In the genomic region with DNA sequence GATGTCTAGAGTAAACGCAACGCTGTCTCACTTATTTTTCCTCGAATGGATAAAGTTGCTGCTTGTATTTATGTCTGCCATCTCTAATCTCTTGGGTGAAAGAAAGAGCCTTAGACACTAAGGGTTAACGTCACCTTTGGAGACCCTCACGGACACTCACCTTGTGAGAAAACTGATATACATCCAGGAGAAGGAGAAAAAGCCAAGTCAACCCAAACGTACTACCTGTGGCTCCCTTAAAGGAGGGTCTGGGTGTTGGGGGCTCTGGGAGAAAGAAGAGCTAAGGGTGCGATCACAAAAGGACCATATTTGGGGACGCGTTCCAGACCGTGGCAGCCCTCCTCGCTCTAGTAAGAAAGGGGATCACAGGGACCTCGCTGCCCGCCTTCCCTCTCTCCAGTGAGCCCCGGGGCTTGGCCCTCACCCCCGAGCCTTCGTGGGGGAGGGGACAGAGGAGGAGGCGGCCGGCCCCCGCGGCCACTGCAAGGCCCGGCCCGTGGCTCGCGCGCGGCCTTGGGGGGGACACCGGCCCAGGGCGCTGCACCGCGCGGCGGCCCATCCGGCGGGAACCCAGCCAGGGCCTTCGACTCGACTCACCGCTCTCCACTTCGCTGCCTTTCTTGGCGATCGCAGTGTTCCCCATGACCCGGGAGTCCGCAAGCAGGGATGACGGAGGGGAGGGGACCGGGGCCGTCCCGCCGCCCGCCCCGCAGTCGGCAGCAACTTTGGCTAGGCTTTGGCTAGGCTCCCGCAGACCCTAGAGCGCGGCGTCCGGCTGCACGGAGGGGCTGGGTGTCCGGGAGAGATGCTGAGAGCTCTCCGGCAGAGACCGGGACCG, we compare ENCODE assay signal across 8 mouse cellular contexts. TPM values are rescaled to one million over a fixed set of nuclear protein-coding genes. Genes with fewer than 3 reads are reported as not detected.
DNase-seq lines count a peak whose midpoint lies in the region; ATAC-seq lines count a peak whose summit lies in the region.

No protein-coding gene starts in this region.

- H3K4me1 ChIP-seq in neural tube, embryonic 11.5 days (ENCODE audit: control insufficient read depth, insufficient read depth, low read length) = peaks cover 12% of the 10 kb centered on the region
- H3K4me1 ChIP-seq in forebrain, embryonic 10.5 days = peaks cover 20% of the 10 kb centered on the region
- H3K4me1 ChIP-seq in intestine, embryonic 16.5 days (ENCODE audit: control insufficient read depth, insufficient read depth, low read length) = no peaks in the 10 kb centered on the region

- no peaks in the 10 kb centered on the region for H3K36me3 ChIP-seq in neural tube, embryonic 11.5 days (ENCODE audit: control insufficient read depth, insufficient read depth, low read length)
- H3K36me3 ChIP-seq in forebrain, embryonic 10.5 days (replicated peaks) = peaks cover 4% of the 10 kb centered on the region
- no peaks in the 10 kb centered on the region for H3K36me3 ChIP-seq in intestine, embryonic 16.5 days (ENCODE audit: control insufficient read depth, insufficient read depth, low read length)

- peak overlapping the region; percentile 94 for H3K4me3 ChIP-seq in neural tube, embryonic 11.5 days (ENCODE audit: low read depth, low read length)
- peak overlapping the region; percentile 74 for H3K4me3 ChIP-seq in forebrain, embryonic 10.5 days
- peak overlapping the region; percentile 98 for H3K4me3 ChIP-seq in intestine, embryonic 16.5 days (ENCODE audit: low read length)

- under 1% methylated on average over 50 of the region's 60 CpGs for WGBS in neural tube, embryonic 11.5 days
- WGBS in forebrain, embryonic 10.5 days = under 1% methylated on average over 59 of the region's 60 CpGs
- under 1% methylated on average over 54 of the region's 60 CpGs for WGBS in intestine, embryonic 16.5 days

- H3K9me3 ChIP-seq in neural tube, embryonic 11.5 days (ENCODE audit: control insufficient read depth, low read length) = no peaks in the 10 kb centered on the region
- H3K9me3 ChIP-seq in forebrain, embryonic 10.5 days = no peaks in the 10 kb centered on the region
- H3K9me3 ChIP-seq in intestine, embryonic 16.5 days (ENCODE audit: control insufficient read depth, low read length) = no peaks in the 10 kb centered on the region

- peak overlapping the region; percentile 94 for H3K9ac ChIP-seq in neural tube, embryonic 11.5 days (ENCODE audit: low read length)
- H3K9ac ChIP-seq in intestine, embryonic 16.5 days (ENCODE audit: low read depth, low read length) = peak overlapping the region; percentile 93

- H3K27ac ChIP-seq in neural tube, embryonic 11.5 days (ENCODE audit: low read depth, low read length) = peak overlapping the region; percentile 79
- peak overlapping the region; percentile 96 for H3K27ac ChIP-seq in forebrain, embryonic 10.5 days
- peak overlapping the region; percentile 70 for H3K27ac ChIP-seq in intestine, embryonic 16.5 days (ENCODE audit: low read length)

- ATAC-seq in neural tube, embryonic 11.5 days (ENCODE audit: insufficient read depth, low FRiP score, low TSS enrichment) = peak; percentile 67
- ATAC-seq in intestine, embryonic 16.5 days = peak; percentile 81

- DNase-seq in neural tube, embryonic 11.5 days (ENCODE audit: low spot score) = no peak
- no peak for DNase-seq in neural tube, embryonic 10.5 days (ENCODE audit: extremely low spot score, low spot score)
- DNase-seq in adipocyte (ENCODE audit: low spot score) = peak; percentile 12
- no peak for DNase-seq in forebrain, embryonic 10.5 days (ENCODE audit: extremely low spot score, low spot score)
- peak; percentile 71 for DNase-seq in lung, postnatal 10 days
- peak; percentile 37 for DNase-seq in retina, postnatal 7 days (ENCODE audit: low read depth, low spot score)
- no peak for DNase-seq in thymus, postnatal 14 days

- H3K27me3 ChIP-seq in neural tube, embryonic 11.5 days (ENCODE audit: control insufficient read depth, insufficient read depth, low read length) = no peaks in the 10 kb centered on the region
- H3K27me3 ChIP-seq in forebrain, embryonic 10.5 days (ENCODE audit: poor library complexity, severe bottlenecking) = no peaks in the 10 kb centered on the region
- no peaks in the 10 kb centered on the region for H3K27me3 ChIP-seq in intestine, embryonic 16.5 days (replicated peaks; ENCODE audit: control insufficient read depth, insufficient read depth, low read length)

- peak overlapping the region; percentile 77 for H3K4me2 ChIP-seq in neural tube, embryonic 11.5 days (ENCODE audit: low read depth)
- peak overlapping the region; percentile 82 for H3K4me2 ChIP-seq in intestine, embryonic 16.5 days (ENCODE audit: low read depth, low read length)

RNA-seq across cellular contexts. Expression of gene Prkacb, which starts 0.5 kb away (rescaled TPM):
- 76.3 and 80.6 TPM in 2 replicates for polyA plus RNA-seq in neural tube, embryonic 11.5 days (2014; fragmentation: Nextera tagmentation; extraction: Ambion mirVana)
- 54.7 and 57.3 TPM in 2 replicates for polyA plus RNA-seq in forebrain, embryonic 10.5 days (2016; fragmentation: Nextera tagmentation; extraction: Ambion mirVana)
- polyA plus RNA-seq in intestine, embryonic 16.5 days (2015; fragmentation: Nextera tagmentation; extraction: Ambion mirVana) = 34.4 and 38.3 TPM in 2 replicates

RNA-seq across cellular contexts. Expression of gene Ttll7, which starts 39.9 kb away (rescaled TPM):
- polyA plus RNA-seq in neural tube, embryonic 11.5 days (2014; fragmentation: Nextera tagmentation; extraction: Ambion mirVana) = 14.8 and 16.5 TPM in 2 replicates
- 1.9 and 2.2 TPM in 2 replicates for polyA plus RNA-seq in forebrain, embryonic 10.5 days (2016; fragmentation: Nextera tagmentation; extraction: Ambion mirVana)
- polyA plus RNA-seq in intestine, embryonic 16.5 days (2015; fragmentation: Nextera tagmentation; extraction: Ambion mirVana) = 1.6 and 1.9 TPM in 2 replicates

Comparison
In these comparisons a context has a peak if more than half of its experiments do, and no peak if none do; other contexts are left out.
1. DNase-seq: peak in adipocyte (single experiment), lung, postnatal 10 days (single experiment) and retina, postnatal 7 days (single experiment); none in neural tube, embryonic 11.5 days (single experiment), neural tube, embryonic 10.5 days (single experiment), forebrain, embryonic 10.5 days (single experiment) and thymus, postnatal 14 days (single experiment).
2. Peak in every context shown above with its lines, with median percentiles within 50 percentile points of each other: H3K27ac ChIP-seq and H3K4me3 ChIP-seq.